Mouse (Mus musculus) stomach, postnatal 0 days (tissue): ENCODE measurements around the gene Ms4a14.

Source experiments
- CTCF ChIP-seq: IDR thresholded peaks from 2 replicates; pipeline ENCODE4 v1.5.1; 2016; ENCODE audit warnings: antibody characterized with exemption, low read depth, mild to moderate bottlenecking, moderate library complexity
- EP300 ChIP-seq: optimal IDR thresholded peaks from 2 replicates; pipeline ENCODE3; 2016; ENCODE audit warnings: antibody characterized with exemption

- TF ChIP-seq CTCF (no peak), EP300 (no peak)
Observed at GRCm38 (mm10) chr19:11314354-11314753, at the start of gene Ms4a14.
